Mouse (Mus musculus) MN1 (cell line): ENCODE results near the gene Slc2a4.
"Not testable (repeated sequence)": the region's sequence is repeated elsewhere in the genome, so short reads cannot be mapped to it uniquely, and the experiment has no call there.

ENCODE experiments used
- DNase-seq: peaks from one replicate; pipeline ENCODE4 v3.0.0-alpha.2; 2016; ENCODE audit warnings: low spot score

Slc2a4 gene

GRCm38 (mm10) chr11:69939731-69940130 is 8.3 kb downstream of the Slc2a4 start:
- no peak for DNase-seq

- DNase-seq: no peak
These were observed 8.8 kb downstream of the Slc2a4 start for GRCm38 (mm10) chr11:69939181-69939580.

- no peak for DNase-seq
These were observed 9.5 kb downstream of the Slc2a4 start for GRCm38 (mm10) chr11:69938401-69938979.

- DNase-seq: no peak
These were observed 10.2 kb downstream of the Slc2a4 start for GRCm38 (mm10) chr11:69937834-69938233.

DNA sequence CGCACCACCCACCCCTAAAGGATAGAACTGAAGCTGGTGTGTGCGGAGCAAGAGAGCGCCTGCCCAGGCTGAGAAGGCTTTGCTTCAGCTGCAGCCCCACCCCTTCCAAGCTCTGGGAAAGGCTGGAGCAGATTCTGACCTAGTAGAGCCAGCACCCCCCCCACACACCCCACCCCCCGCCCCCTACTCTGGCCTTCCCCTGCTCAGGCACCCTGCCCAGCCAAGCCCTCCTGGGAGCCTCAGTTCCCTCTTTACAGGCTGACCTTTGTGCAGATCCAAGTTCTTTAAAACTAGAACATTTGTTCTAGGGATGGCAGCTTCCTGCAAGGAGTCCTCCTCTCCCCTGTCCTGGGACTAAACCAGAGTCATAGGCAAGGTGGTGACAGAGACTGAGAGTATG is 10.6 kb downstream of the Slc2a4 start:
- DNase-seq: no peak

DNA sequence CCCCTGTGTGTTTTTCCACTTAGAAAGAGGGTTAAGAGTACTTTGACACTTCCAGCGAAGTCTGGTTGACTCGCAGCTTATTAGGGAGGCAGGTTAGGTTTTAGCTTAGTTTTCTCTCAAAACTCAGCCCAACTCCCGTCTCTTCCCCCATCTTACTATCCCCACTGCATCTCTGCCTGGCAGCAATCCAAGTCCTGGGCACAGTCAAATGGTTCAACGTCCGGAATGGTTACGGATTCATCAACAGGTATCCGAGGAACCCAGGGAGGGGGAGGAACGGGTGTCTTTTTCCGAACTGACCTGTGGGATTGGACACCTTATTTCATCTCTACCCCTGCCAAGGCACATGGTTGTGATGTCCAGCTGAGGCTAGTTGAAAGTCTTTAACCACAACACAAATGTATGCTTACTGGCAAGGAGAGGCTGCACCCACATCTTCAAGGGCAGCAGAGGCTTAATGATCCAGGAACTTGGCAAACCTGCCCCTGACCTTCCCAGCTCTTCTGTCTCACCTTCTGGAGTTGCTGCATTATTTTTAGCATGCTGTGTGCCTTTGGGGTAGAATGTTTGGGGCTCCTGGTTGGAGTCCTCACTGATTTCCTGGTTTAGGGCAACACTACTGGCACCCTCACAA is 11.2 kb downstream of the Slc2a4 start:
- DNase-seq: no peak

- DNase-seq: no peak
These were observed 11.8 kb downstream of the Slc2a4 start for GRCm38 (mm10) chr11:69936156-69936555.

DNA sequence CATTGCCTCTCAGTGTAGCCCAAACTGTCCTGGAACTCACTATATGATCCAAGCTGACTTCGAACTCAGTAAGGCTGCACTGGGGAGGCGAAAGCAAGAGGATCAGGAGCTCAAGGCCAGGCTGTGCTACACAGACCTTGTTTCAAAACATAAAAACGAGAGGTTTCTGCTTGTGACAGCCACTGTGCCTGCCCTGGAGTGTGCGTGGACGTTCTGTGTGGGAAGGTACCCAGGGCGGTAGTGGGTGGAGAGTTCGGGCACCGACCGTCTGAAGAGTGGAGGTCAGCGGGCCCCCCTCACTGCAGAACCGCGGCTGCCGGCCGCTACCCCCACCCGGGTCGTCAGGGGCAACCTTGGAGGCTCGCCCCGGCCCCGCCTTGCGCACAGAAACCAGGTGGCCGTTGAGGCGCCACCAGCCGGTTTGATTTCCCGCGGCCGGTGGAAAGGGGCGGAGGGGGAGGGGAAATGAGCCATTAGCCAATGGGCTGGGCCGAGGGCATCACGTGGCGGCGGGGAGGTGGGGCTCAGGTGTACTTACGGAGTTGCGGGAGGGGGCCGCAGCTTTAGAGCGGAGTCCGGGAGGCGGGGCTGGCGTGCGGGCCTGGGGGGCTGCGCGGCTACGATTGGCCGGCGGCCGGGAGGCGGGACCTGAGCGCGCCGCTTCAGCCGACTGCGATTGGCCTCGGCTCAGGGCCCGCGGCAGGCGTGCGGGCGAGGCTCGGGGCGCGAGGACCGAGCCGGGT is 12.7 kb downstream of the Slc2a4 start, which contains the start of gene Ybx2:
Ybx2 (plus strand) TSS at position 660 of the 743 bp plus-strand sequence.
- peak; percentile 80 for DNase-seq

DNA sequence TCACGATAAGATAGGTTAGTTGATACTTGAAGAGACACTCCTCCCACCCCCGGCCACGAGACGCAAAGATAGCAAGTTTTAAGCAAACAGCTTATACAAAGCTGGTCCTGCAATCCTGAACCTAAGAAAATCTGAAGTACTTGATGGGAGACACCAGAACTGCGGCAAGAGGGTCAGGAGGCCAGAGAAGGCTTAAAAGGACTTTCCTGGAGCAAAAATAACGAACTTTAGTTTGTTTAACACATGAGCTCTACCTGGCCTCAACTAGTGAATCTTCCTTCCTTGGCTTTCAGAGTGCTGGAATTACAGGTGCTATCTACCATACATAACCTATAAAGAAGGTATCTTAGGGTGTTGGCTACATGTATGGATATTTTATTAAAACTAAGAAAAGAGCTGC is 13.3 kb downstream of the Slc2a4 start:
- no peak for DNase-seq

GRCm38 (mm10) chr11:69934169-69934568 is 13.8 kb downstream of the Slc2a4 start:
- DNase-seq: peak; percentile 91

DNA sequence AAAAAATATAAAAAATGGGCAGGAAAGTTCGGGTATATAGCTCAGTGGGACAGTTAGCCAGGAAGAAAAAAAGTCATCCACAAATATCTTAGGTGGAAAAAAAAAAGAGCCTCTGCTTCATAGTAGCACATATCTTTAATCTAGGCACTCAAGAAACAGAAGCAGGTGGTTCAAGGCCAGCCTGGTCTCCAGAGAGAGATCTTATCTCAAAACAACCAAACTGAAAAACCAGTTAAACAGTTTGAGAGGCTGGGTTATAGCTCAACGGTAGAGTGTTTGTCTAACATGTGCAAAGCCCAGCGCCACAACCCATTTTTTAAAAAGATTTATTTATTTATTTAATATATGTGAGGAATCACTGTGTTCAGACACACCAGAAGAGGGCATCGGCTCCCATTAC is 14.9 kb downstream of the Slc2a4 start:
- no peak for DNase-seq

DNA sequence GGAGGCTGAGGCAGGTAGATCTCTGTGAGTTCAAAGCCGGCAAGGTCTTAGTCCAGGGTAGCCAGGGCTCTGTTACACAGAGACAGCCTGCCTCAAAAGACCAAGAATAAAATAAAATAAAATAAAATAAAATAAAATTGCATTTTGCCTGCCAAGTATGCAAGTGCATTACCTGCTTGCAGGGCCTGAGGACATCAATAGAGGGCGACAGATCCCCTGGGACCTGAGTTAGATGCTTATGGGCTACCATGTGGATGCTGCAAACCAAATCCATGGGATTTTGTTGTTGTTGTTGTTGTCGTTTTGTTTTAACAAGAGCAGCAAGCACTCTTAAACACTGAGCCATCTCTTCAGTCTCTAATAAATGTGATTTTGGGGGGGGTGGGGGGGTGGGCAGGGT is 15.7 kb downstream of the Slc2a4 start:
- DNase-seq: no peak

DNA sequence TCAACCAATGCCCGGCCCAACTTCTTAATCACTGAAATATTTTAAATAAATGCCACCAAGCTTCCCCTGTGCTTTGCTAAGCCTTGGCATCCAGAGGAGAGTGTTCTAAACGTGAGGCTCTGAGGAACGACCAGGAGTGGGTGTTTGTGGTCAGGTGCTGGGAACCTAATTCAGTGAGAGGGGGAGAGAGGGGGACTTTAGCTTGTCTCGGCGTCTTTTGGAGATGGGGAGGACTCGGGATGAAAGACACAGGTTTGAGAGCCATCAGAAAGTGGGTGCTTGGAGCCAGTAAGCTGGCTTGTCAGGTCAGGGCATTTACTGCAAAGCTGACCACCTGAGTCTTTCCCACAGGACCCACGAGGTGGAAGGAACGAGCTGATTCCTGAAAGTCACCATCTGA is 16.2 kb downstream of the Slc2a4 start:
- no peak for DNase-seq

- DNase-seq: no peak
These were observed 16.9 kb downstream of the Slc2a4 start for GRCm38 (mm10) chr11:69930967-69931537.

- DNase-seq: not testable (repeated sequence)
These were observed 17.8 kb downstream of the Slc2a4 start for GRCm38 (mm10) chr11:69930176-69930575.

DNA sequence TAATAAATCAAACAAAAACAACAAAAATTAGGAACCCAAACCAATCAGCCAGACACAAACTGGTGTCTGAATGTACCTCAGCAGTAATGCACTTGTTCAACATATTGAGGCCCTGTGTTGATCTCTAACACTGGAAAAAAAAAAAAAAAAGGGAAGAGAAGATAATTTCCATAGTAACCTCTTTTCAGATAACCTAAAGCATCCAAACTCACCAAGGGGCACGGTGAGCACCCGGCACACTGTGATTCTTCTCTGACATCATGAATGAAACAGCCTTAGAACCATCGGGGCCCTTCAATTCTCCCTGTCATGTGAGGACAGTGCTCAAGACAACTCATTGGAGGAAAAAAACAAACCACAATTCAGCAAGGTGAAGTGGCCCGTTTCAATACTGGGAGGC is 18.3 kb downstream of the Slc2a4 start:
- DNase-seq: no peak

GRCm38 (mm10) chr11:69927501-69927900 is 20.5 kb downstream of the Slc2a4 start:
- DNase-seq: no peak

GRCm38 (mm10) chr11:69922796-69923195 is 25.2 kb downstream of the Slc2a4 start:
- no peak for DNase-seq

DNA sequence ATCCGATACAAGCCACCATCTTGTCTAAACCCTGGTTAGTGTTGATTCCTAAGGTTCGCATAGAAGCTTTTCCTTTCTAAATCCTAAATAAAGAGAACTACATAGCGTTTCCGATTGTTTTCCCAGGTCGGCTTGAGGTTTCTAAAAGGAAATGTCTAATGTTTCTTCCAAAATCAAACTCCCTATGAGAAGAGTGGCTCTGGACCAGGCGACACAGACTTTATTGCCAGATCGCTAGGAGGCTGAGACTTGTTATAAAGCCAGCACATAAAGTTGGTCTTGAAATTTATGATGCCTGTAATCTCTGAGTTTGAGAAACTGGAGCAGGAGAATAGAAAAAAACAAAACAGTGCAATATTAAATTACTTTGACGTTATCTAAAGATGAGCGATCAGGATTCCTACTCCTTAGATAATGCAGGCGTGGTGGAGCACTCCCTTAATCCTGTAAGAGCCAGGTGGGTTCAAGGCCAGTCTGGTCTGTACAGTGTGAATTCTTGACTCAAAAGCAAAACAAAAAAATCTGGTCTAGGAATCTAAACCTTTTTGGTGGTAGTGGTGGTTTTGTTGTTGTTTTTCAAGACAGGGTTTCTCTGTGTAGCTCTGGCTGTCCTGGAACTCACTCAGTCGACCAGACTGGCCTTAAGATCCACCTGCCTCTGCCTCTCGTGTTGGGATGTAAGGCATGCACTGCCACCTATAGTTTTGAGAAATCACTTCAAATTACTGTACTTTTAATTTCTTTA is 25.8 kb downstream of the Slc2a4 start:
- no peak for DNase-seq

DNA sequence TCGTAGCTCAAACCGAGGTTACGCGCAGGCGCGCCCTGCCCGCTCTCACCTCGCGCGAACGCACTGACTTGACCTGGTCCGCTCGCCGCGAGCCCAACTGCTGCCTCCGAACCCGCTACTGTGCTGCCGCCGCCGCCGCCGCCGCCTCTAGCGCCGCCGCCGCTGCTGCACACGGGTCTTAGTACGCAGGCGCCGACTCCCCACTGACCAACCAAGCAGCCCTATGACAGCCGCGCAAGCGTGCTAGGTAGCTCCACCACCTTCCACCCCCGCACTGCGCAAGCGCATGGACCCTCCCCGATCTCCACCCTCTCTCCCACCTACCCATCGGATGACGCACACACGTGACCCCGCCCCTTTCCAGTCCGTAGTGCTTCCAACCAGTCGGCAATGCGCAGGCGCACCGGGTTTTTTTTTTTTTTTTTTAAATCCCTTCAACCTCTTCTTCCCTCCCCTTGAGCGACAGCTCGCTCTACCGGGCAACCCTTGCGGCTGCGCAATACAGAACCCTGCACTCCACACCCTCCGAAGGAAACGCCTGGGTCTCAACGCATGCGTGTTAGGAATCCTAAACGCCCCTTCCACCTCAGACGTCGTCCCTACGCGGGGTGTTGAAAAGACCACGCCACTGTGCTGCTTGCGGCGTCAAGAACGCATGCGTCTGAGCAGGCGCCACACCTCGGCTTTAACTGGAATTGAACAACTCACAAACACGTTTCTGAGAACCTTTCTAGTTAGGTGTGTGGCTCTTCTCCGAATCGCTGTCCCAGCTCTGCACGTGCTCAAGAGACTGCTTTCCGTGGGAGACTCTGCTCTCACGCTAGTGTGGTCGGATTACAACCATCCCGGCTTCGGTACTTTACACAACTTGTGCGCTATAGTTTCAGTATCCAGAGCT is 26.6 kb downstream of the Slc2a4 start, which contains the start of gene Eif5a:
Eif5a (minus strand) TSS at position 845 of the 898 bp plus-strand sequence.
- peak; percentile 99 for DNase-seq
